Mouse (Mus musculus): Measurements from ENCODE around the gene Opa1. TPM values are rescaled to one million over a fixed set of nuclear protein-coding genes. Genes with fewer than 3 reads are reported as not detected.

Opa1 gene
- polyA plus RNA-seq, 1 experiment from 2014 or later: 25.9 TPM

- WGBS: 80% methylated on average over 9 of the region's 9 CpGs
- Histone ChIP-seq H3K27ac (replicated peaks) (no peak overlapping the region), H3K4me2 (replicated peaks) (no peak overlapping the region), H3K4me1 (peaks cover 11% of the 10 kb centered on the region), H3K36me3 (peaks cover 9% of the 10 kb centered on the region; the same call in 1 of the 2 replicates), H3K9me3 (replicated peaks) (no peaks in the 10 kb centered on the region), H3K9ac (no peak overlapping the region), H3K27me3 (no peaks in the 10 kb centered on the region), H3K4me3 (replicated peaks) (no peak overlapping the region)
- ATAC-seq (ENCODE audit: insufficient number of reproducible peaks, low FRiP score, low TSS enrichment, low read depth): no peak
These were observed 77.2 kb downstream of the Opa1 start for GRCm38 (mm10) chr16:29656187-29656825.

GRCm38 (mm10) chr16:29656901-29657300 is 77.8 kb downstream of the Opa1 start:
- H3K36me3 ChIP-seq: peaks cover 5% of the 10 kb centered on the region; the same call in 1 of the 2 replicates
- 61% methylated on average over 10 of the region's 10 CpGs for WGBS
- ATAC-seq (ENCODE audit: insufficient number of reproducible peaks, low FRiP score, low TSS enrichment, low read depth): no peak
- H3K27ac ChIP-seq (replicated peaks): no peak overlapping the region
- H3K4me3 ChIP-seq (replicated peaks): no peak overlapping the region
- no peaks in the 10 kb centered on the region for H3K27me3 ChIP-seq
- peaks cover 11% of the 10 kb centered on the region for H3K4me1 ChIP-seq
- H3K9me3 ChIP-seq (replicated peaks): no peaks in the 10 kb centered on the region
- H3K4me2 ChIP-seq (replicated peaks): no peak overlapping the region
- no peak overlapping the region for H3K9ac ChIP-seq

- peak overlapping the region; percentile 45 for H3K4me2 ChIP-seq (replicated peaks)
- peaks cover 11% of the 10 kb centered on the region for H3K4me1 ChIP-seq
- no peaks in the 10 kb centered on the region for H3K9me3 ChIP-seq (replicated peaks)
- H3K9ac ChIP-seq: no peak overlapping the region
- H3K27ac ChIP-seq (replicated peaks): 0 out of 2 replicates have a peak overlapping the region, but pooled peaks have one; percentile 28
- H3K4me3 ChIP-seq (replicated peaks): peak overlapping the region; percentile 27
- H3K27me3 ChIP-seq: no peaks in the 10 kb centered on the region
- 0 out of 2 replicates have a peak, but pooled peaks have one; percentile 64 for ATAC-seq (ENCODE audit: insufficient number of reproducible peaks, low FRiP score, low TSS enrichment, low read depth)
- H3K36me3 ChIP-seq: no peaks in the 10 kb centered on the region
- WGBS: 13% methylated on average over 18 of the region's 18 CpGs
These were observed 78.8 kb downstream of the Opa1 start for GRCm38 (mm10) chr16:29657650-29658548.

- Histone ChIP-seq H3K9ac (no peak overlapping the region), H3K4me3 (replicated peaks) (no peak overlapping the region), H3K27me3 (no peaks in the 10 kb centered on the region), H3K4me2 (replicated peaks) (no peak overlapping the region), H3K27ac (replicated peaks) (no peak overlapping the region), H3K9me3 (replicated peaks) (no peaks in the 10 kb centered on the region), H3K36me3 (no peaks in the 10 kb centered on the region), H3K4me1 (peaks cover 11% of the 10 kb centered on the region)
- ATAC-seq (ENCODE audit: insufficient number of reproducible peaks, low FRiP score, low TSS enrichment, low read depth): no peak
- 77% methylated on average over 13 of the region's 13 CpGs for WGBS
These were observed 80.1 kb downstream of the Opa1 start for GRCm38 (mm10) chr16:29659101-29659810.

- WGBS: 69% methylated on average over 6 of the region's 6 CpGs
- Histone ChIP-seq H3K36me3 (no peaks in the 10 kb centered on the region), H3K4me2 (replicated peaks) (no peak overlapping the region), H3K4me1 (peaks cover 11% of the 10 kb centered on the region), H3K9ac (no peak overlapping the region), H3K9me3 (replicated peaks) (no peaks in the 10 kb centered on the region), H3K27ac (replicated peaks) (no peak overlapping the region), H3K4me3 (replicated peaks) (no peak overlapping the region), H3K27me3 (no peaks in the 10 kb centered on the region)
- ATAC-seq (ENCODE audit: insufficient number of reproducible peaks, low FRiP score, low TSS enrichment, low read depth): no peak
These were observed 84.1 kb downstream of the Opa1 start for GRCm38 (mm10) chr16:29663042-29663758.

- Histone ChIP-seq H3K9ac (no peak overlapping the region), H3K27me3 (no peaks in the 10 kb centered on the region), H3K27ac (replicated peaks) (no peak overlapping the region), H3K36me3 (no peaks in the 10 kb centered on the region), H3K4me1 (peaks cover 10% of the 10 kb centered on the region), H3K4me2 (replicated peaks) (no peak overlapping the region), H3K4me3 (replicated peaks) (no peak overlapping the region), H3K9me3 (replicated peaks) (no peaks in the 10 kb centered on the region)
- 66% methylated on average over 4 of the region's 4 CpGs for WGBS
- no peak for ATAC-seq (ENCODE audit: insufficient number of reproducible peaks, low FRiP score, low TSS enrichment, low read depth)
These were observed 85.3 kb downstream of the Opa1 start for GRCm38 (mm10) chr16:29664392-29664791.

- no peak overlapping the region for H3K27ac ChIP-seq (replicated peaks)
- H3K4me1 ChIP-seq: peaks cover 10% of the 10 kb centered on the region
- no peaks in the 10 kb centered on the region for H3K9me3 ChIP-seq (replicated peaks)
- WGBS: 16% methylated on average over 17 of the region's 17 CpGs
- H3K4me3 ChIP-seq (replicated peaks): no peak overlapping the region
- H3K9ac ChIP-seq: no peak overlapping the region
- no peaks in the 10 kb centered on the region for H3K36me3 ChIP-seq
- no peak overlapping the region for H3K4me2 ChIP-seq (replicated peaks)
- no peaks in the 10 kb centered on the region for H3K27me3 ChIP-seq
- 0 out of 2 replicates have a peak, but pooled peaks have one; percentile 51 for ATAC-seq (ENCODE audit: insufficient number of reproducible peaks, low FRiP score, low TSS enrichment, low read depth)
These were observed 88.0 kb downstream of the Opa1 start for GRCm38 (mm10) chr16:29666991-29667701.

- Histone ChIP-seq H3K4me1 (peaks cover 10% of the 10 kb centered on the region), H3K4me2 (replicated peaks) (no peak overlapping the region), H3K36me3 (no peaks in the 10 kb centered on the region), H3K27ac (replicated peaks) (no peak overlapping the region), H3K27me3 (no peaks in the 10 kb centered on the region), H3K4me3 (replicated peaks) (no peak overlapping the region), H3K9me3 (replicated peaks) (no peaks in the 10 kb centered on the region), H3K9ac (no peak overlapping the region)
- 28% methylated on average over 5 of the region's 5 CpGs for WGBS
- no peak for ATAC-seq (ENCODE audit: insufficient number of reproducible peaks, low FRiP score, low TSS enrichment, low read depth)
These were observed 88.5 kb downstream of the Opa1 start for GRCm38 (mm10) chr16:29667702-29668061.

- ATAC-seq (ENCODE audit: insufficient number of reproducible peaks, low FRiP score, low TSS enrichment, low read depth): no peak
- Histone ChIP-seq H3K27ac (replicated peaks) (no peak overlapping the region), H3K36me3 (no peaks in the 10 kb centered on the region), H3K9ac (no peak overlapping the region), H3K4me2 (replicated peaks) (no peak overlapping the region), H3K4me3 (replicated peaks) (no peak overlapping the region), H3K4me1 (peaks cover 10% of the 10 kb centered on the region), H3K9me3 (replicated peaks) (no peaks in the 10 kb centered on the region), H3K27me3 (no peaks in the 10 kb centered on the region)
- 89% methylated on average over 12 of the region's 12 CpGs for WGBS
These were observed 89.3 kb downstream of the Opa1 start for GRCm38 (mm10) chr16:29668451-29668850.

GRCm38 (mm10) chr16:29670806-29671205 is 91.7 kb downstream of the Opa1 start:
- Histone ChIP-seq H3K4me1 (peaks cover 10% of the 10 kb centered on the region), H3K4me2 (replicated peaks) (no peak overlapping the region), H3K4me3 (replicated peaks) (no peak overlapping the region), H3K36me3 (no peaks in the 10 kb centered on the region), H3K27ac (replicated peaks) (no peak overlapping the region), H3K9ac (no peak overlapping the region), H3K27me3 (no peaks in the 10 kb centered on the region), H3K9me3 (replicated peaks) (no peaks in the 10 kb centered on the region)
- WGBS: 98% methylated on average over 3 of the region's 3 CpGs
- no peak for ATAC-seq (ENCODE audit: insufficient number of reproducible peaks, low FRiP score, low TSS enrichment, low read depth)
